Mouse (Mus musculus) thymus, postnatal 4 days (tissue): Measurements from ENCODE around the gene Gm33543.

Source experiments
- DNase-seq: peaks from one replicate; pipeline ENCODE4 v3.0.0; 2021

Gene Gm33543

DNA sequence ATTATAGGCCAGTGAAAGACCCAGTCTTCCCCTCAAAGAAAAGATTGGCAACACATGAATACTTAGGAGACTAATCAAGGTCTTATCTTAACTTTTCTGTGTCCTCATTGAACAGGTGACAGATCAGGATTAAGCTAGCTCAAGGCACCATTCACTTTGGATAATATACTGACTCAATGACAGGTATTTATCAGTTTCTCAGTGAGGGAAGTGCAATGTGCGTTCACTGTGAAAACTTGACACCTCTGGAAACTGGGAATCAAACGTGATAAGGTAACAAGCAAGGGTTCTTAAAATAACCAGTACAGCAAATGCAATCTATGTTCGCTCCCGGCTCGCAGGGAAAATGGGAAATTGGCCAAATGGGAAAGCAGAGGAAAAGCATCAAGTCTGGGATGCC is 11.8 kb downstream of the Gm33543 start:
- DNase-seq: no peak

GRCm38 (mm10) chr10:95829471-95829870 is 13.3 kb downstream of the Gm33543 start:
- no peak for DNase-seq

DNA sequence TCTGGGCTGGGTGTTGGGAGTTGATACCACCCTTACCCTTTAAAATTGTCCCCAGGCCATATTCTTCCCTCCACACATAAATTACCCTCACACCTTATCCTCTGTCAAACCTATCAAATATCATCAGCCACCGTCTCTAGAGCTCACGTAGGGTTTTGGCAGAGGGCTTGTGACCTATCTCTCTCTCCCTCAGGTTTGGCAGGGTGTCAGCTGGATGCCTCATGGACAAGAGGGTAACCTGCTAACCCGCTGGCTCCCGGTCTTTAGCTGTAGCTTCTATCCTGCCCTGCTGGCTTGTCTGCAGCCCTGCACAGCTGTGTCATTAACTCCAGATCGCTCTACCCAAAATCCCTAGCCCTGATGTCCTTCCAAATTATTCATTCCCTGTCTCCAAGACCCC is 14.4 kb downstream of the Gm33543 start:
- DNase-seq: no peak

DNA sequence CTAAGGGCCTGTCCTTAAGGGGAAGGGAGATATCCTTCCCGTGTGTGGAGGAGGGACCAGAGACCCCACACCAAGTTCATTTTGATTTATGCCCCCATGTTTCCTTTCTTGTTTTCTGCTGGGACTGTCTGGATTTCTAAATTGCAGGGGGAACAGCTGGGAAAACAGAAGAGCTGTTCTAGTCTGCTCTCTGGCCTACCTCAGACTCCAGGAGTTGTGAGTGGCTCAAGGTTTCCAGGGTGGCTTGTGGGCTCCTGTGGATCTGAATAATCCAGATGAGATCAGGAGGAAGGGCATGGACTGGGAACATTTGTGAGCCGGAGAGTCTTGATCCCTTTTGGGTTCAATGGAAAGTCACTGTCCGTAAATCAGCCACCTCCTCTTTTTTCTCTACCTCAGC is 17.1 kb downstream of the Gm33543 start:
- no peak for DNase-seq

DNA sequence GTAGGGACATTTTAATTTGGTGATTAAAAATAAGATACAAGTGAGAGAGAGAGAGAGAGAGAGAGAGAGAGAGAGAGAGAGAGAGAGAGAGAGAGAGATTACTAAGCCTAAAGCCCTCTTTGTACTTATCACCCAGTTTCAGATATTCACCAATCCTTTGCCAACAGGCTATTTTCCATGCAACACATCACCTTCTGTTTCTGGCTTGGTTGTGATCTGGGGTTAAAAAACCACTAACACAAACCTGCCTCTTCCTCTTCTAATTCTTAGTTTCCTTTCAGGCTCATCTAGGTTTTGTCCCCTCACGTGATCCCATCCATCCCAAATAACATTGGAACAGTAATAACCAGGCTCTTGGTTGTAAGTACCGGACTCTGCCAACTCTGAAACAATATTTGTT is 24.2 kb downstream of the Gm33543 start:
- DNase-seq: no peak

- DNase-seq: peak; percentile 9
These were observed 25.1 kb downstream of the Gm33543 start for GRCm38 (mm10) chr10:95817419-95818161.

DNA sequence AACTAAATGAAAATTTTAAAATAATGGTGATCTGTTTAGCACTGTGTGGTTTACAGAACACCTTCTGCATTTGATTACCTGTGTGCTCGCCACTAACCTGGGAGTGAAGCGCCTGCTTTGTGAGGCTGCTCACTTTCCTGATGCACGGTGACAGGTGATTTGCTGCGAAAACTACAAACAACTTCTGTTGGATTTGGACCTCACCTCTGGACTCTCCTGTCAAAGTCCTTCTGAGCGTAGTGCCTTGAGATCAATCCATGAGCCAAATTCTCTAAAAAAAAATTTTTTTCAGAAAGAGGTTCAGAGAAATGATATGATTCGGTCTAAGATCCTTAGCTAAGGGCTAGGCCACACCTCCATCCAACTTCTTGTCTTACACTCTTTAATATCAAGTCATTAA is 28.4 kb downstream of the Gm33543 start:
- DNase-seq: no peak

DNA sequence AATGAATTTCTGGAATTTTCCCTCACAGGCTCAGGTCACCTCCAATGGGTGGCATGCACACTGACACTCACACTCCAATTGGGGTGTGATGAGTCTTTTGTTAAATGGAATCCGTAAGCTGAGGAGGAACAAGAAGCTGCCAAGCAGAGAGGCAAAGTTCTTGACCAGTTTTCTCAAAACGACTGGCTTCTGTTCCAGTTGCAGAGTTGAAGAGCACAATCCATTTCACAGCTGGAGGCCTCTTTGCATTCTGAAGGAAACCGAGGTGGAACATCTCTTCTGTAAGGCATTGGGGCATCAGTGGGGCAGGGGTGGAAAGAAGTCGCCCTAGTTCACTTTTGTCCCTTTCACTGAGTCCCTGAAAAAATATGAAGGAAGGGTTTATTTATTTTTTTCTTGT is 30.9 kb downstream of the Gm33543 start:
- no peak for DNase-seq

GRCm38 (mm10) chr10:95801443-95801811 is 41.3 kb downstream of the Gm33543 start:
- DNase-seq: no peak

DNA sequence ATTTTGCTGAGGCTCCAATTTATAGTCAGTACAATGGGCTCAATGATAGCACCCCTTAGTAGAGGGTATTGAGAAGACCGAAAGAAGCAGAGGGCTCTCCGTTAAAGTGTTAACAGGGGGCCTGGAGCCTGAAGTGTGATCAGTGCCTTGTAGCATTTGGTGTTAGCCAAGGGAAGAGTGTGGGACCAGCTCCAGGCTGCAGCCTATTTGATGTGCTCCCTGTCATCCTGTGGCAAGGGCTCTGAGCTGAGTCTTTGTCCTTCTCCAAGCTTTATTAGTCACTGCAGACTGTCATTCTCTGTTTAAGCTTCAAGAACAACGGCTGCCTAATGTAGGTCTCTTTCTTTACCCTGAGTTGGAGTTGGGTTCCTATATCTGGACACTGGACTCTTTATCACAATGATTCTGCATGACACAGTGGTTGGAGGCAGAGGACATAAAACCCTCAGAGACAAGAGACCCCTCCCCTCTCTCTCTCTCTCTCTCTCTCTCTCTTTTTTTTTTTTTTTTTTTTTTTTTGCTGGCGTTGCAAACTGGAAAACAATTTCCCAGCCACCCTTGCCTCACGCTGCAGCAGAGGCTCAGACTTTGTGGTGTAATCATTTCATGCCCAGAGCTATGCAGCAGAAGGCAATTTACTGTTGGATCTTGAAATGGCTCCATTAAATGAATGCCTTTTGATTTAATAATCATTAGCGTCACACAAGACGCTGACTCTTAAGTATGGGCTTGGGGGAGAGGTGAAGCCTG is 41.9 kb downstream of the Gm33543 start:
- DNase-seq: no peak

DNA sequence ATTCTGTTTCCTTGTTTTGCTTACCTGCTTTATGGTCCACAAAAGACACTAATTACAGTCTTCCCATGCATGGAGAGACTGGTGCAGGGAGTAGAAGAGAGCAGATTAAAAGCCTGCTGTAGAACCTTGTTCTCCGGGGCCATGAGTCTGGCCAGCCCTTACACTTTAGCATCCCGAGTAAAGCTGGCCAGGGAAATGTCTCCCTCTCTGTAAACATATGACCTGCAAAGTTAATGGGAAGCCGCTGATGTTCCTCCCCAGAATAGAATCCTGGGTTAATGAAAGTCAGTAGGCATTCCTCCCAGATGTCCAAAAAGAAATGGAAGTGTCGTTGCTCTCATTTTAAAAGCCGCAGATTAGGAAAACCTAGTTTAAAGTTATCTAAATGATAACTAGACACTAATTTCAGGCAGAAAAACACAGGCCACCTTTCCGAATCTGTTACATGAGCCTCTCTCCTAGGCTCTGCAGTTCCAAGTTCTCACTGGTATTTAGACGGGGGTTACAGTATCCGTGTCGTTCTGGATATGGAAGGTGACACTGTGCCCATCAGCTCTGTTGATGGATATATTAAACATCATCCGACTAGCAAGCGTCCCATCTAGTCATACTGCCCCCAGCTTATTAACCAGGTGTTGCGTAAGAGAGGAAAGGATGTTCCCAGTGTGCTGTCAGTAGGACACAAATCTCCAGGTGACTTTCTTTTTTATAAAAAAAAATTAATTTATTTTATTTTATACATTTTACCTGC is 44.9 kb downstream of the Gm33543 start:
- no peak for DNase-seq

- no peak for DNase-seq
These were observed 47.2 kb downstream of the Gm33543 start for GRCm38 (mm10) chr10:95795500-95795899.

GRCm38 (mm10) chr10:95794706-95795105 is 48.0 kb downstream of the Gm33543 start:
- no peak for DNase-seq

DNA sequence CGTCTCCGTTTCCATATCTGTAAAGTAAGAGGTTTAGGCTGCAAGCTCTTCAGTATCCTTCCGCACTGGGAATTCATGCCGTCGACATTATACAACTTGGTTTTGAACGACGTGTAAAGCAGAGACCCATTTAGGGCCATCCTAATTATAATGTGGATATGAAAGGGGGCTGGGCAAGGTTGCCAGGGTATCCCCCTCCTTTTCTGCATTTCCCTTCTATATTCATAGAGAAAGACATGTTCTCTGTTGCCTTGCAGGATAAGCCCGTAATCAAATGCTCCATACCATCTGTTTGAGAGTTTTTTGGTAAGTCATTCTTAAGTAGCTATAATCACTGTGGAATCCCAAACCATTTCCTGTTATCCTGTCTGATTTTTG is 51.3 kb downstream of the Gm33543 start:
- DNase-seq: no peak

- no peak for DNase-seq
These were observed 51.8 kb downstream of the Gm33543 start for GRCm38 (mm10) chr10:95790771-95791426.

DNA sequence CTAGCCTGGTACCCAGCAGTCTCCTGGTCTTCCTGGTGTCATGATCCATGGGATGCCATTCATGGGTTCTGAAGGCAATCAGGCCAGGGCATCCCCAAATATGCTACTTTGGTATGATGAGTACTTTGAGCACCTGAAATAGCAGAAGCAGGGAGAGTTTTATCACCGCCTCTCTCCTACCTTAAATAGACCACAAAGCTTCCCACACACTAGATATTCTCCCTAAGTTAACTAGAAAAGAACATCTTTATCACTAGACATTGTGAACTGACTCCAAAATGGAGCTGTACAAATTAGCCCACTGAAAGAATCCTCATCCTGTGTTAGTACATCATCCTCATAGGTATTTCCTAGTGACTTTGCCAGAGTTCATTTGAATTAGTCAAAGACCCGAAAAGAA is 55.6 kb downstream of the Gm33543 start:
- no peak for DNase-seq

GRCm38 (mm10) chr10:95784837-95785236 is 57.9 kb downstream of the Gm33543 start:
- no peak for DNase-seq

- peak; percentile 16 for DNase-seq
These were observed 61.7 kb downstream of the Gm33543 start for GRCm38 (mm10) chr10:95780881-95781600.

GRCm38 (mm10) chr10:95779801-95780385 is 62.8 kb downstream of the Gm33543 start:
- DNase-seq: no peak

GRCm38 (mm10) chr10:95778622-95779021 is 64.1 kb downstream of the Gm33543 start:
- no peak for DNase-seq

DNA sequence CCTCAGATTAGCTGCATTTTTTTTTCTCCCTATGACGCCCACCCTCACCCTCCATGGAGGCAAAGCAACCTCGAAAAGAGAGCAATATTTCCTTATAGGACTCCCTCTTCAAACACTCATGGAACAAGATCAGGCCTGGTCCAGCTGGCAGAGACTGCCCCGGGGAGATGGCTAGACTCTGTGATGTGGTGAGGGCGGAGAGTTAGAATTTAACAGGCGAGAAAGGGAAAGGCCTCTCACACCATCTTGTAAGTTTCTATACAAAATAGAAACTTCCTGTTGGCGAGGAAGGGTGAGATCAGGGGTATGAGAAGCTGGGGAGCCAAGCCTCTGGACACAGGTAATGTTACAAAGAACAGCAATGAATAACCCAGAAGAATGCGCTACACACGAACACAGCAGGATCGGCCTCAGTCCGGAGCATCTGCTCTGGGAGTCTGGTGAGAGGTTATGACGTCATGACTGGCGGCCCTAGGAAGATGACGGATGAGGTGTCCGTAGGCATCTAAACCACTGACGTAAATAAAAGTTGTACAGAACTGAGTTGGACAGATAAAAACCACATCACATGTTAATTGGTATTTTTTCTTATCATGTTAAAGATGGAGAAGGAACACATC is 64.9 kb downstream of the Gm33543 start:
- DNase-seq: no peak

DNA sequence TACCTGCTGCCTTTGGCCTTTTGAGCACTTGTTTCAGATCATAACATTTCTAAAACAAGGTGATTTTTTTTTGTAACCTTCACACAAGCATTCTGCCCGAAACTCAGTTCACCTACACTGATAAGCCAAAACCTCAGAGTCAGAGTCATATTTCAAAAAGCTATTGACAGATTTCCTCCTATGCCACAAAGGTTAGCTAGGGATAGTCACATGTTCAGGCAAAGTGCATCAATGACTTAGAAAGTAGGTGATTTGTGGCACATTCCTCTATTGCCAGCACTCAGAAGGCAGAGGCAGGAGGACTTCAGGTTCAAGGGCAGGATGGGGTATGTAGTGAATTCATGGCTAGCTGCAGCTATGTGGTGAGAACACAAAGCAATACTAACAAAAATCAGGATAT is 65.7 kb downstream of the Gm33543 start:
- DNase-seq: no peak
